Mouse (Mus musculus) small intestine, adult 2 months (tissue): ENCODE results near the gene Sco1.

Experiments
- CTCF ChIP-seq: fragments of 200-500 bp; IDR thresholded peaks from 2 replicates; pipeline ENCODE4 v1.5.1; 2012; ENCODE audit warnings: low read depth, mild to moderate bottlenecking, control low read depth, inconsistent platforms, low read length, moderate library complexity, mixed read lengths; ENCODE audit not compliant: insufficient replicate concordance, insufficient read length; ENCODE audit errors: extremely low read depth
- POLR2A ChIP-seq: fragments of 200-500 bp; IDR thresholded peaks from 2 replicates; pipeline ENCODE4 v1.6.1; 2012; ENCODE audit warnings: low read depth, mild to moderate bottlenecking, control low read depth, inconsistent platforms, low read length, moderate library complexity

DNA sequence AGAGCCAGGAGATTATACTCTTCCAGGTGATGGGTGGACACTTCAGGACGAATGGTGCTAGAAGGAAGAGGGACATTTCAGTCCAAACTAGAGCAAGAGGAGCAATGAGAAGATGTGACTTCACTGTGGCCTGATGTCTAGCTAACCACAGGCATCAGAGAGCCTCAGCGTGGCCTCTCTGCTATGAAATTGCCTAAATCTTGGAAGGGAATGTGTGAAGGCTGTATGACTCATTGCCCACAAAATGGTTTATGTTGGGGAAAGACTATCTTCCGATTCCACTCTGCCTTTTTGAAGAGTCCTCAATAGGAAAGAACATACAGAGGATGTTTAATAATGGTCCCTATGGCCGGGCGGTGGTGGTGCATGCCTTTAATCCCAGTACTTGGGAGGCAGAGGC, 24.3 kb downstream of the Sco1 start:
- TF ChIP-seq POLR2A = no peak
- TF ChIP-seq CTCF = no peak
